ENCODE assay signal across 9 mouse cellular contexts in genomic region chr13:55591961-55592490, GRCm38 (mm10). TPM values are rescaled to one million over a fixed set of nuclear protein-coding genes. Genes with fewer than 3 reads are reported as not detected.
DNase-seq lines count a peak whose midpoint lies in the region; ATAC-seq and TF ChIP-seq lines count a peak whose summit lies in the region.
"Had no signal": no experiment of that assay in that cellular context is flagged by ENCODE, and none has a peak within 500 bp of the region (broad histone marks: within the 10 kb centered on the region; RNA-seq: fewer than 3 reads in every experiment).

No protein-coding gene starts in this region.

- peaks cover 14% of the 10 kb centered on the region for H3K27me3 ChIP-seq in forebrain, embryonic 12.5 days
- H3K27me3 ChIP-seq in midbrain, postnatal 0 days (ENCODE audit: insufficient read depth, low read length), result no peaks in the 10 kb centered on the region

- no peak overlapping the region for H3K4me3 ChIP-seq in forebrain, embryonic 12.5 days (replicated peaks)
- H3K4me3 ChIP-seq in midbrain, postnatal 0 days (ENCODE audit: low read depth, low read length), result no peak overlapping the region
- H3K4me3 ChIP-seq in lung, adult 2 months (replicated peaks; ENCODE audit: extremely low read depth, low read depth, low read length), result no peak overlapping the region

- H3K4me2 ChIP-seq in forebrain, embryonic 12.5 days, result no peak overlapping the region
- H3K4me2 ChIP-seq in midbrain, postnatal 0 days (ENCODE audit: low read depth, low read length, poor library complexity, severe bottlenecking), result no peak overlapping the region

- no peak overlapping the region for H3K27ac ChIP-seq in forebrain, embryonic 12.5 days
- H3K27ac ChIP-seq in midbrain, postnatal 0 days (ENCODE audit: low read depth, low read length), result peak overlapping the region; percentile 82

- no peak overlapping the region for H3K9ac ChIP-seq in forebrain, embryonic 12.5 days
- H3K9ac ChIP-seq in midbrain, postnatal 0 days (replicated peaks; ENCODE audit: low read length, poor library complexity, severe bottlenecking), result no peak overlapping the region

- peaks cover 27% of the 10 kb centered on the region for H3K36me3 ChIP-seq in forebrain, embryonic 12.5 days (replicated peaks)
- peaks cover 21% of the 10 kb centered on the region for H3K36me3 ChIP-seq in midbrain, postnatal 0 days (ENCODE audit: insufficient read depth, low read length)

- TF ChIP-seq POLR2A in lung, adult 2 months (IDR thresholded peaks at IDR 0.05; ENCODE audit: borderline replicate concordance, extremely low read depth, low read depth, low read length), result no peak

- ATAC-seq in forebrain, embryonic 12.5 days (ENCODE audit: low FRiP score), result peak; percentile 18; the same call in 1 of the 2 replicates
- ATAC-seq in midbrain, postnatal 0 days (ENCODE audit: low FRiP score), result 0 out of 2 replicates have a peak, but pooled peaks have one; percentile 32

- intact Hi-C loops in gastrocnemius, postnatal 36 days (cut with DNase I), result no loop called here

- 74% methylated on average over 4 of the region's 4 CpGs for WGBS in forebrain, embryonic 12.5 days
- 65% methylated on average over 4 of the region's 4 CpGs for WGBS in midbrain, postnatal 0 days
- 83% methylated on average over 4 of the region's 4 CpGs for WGBS in lung, adult 2 months

- DNase-seq in kidney, adult 11 months, result peak; percentile 43
- DNase-seq in kidney, adult 18-20 months, result no peak
- peak; percentile 42 for DNase-seq in kidney, postnatal 10 days
- DNase-seq in midbrain, postnatal 0 days (ENCODE audit: low spot score), result no peak
- no peak for DNase-seq in lung, adult 2 months
- DNase-seq in spleen, adult 18-20 months, result no peak
- no peak for DNase-seq in gastrocnemius, postnatal 36 days
- DNase-seq: heart, adult 2 months had no signal

- TF ChIP-seq CTCF in midbrain, postnatal 0 days (IDR thresholded peaks at IDR 0.05), result no peak
- no peak for TF ChIP-seq CTCF in lung, adult 2 months (IDR thresholded peaks at IDR 0.05; ENCODE audit: insufficient read depth, low read length)

- H3K9me3 ChIP-seq in forebrain, embryonic 12.5 days, result no peaks in the 10 kb centered on the region
- H3K9me3 ChIP-seq in midbrain, postnatal 0 days (ENCODE audit: low read length), result no peaks in the 10 kb centered on the region

- peaks cover 16% of the 10 kb centered on the region for H3K4me1 ChIP-seq in forebrain, embryonic 12.5 days
- H3K4me1 ChIP-seq in midbrain, postnatal 0 days (ENCODE audit: insufficient read depth, low read length), result no peaks in the 10 kb centered on the region; the same call in 1 of the 2 replicates
- no peaks in the 10 kb centered on the region; the same call in 1 of the 2 replicates for H3K4me1 ChIP-seq in lung, adult 2 months (ENCODE audit: control insufficient read depth, insufficient read depth, low read length)

RNA-seq across cellular contexts. Expression of gene B4galt7, which starts 7.7 kb away (rescaled TPM):
- 31.4 and 31.7 TPM in 2 replicates for polyA plus RNA-seq in forebrain, embryonic 12.5 days (2016; fragmentation: Nextera tagmentation; extraction: Ambion mirVana)
- 62.6 and 67.7 TPM in 2 replicates for total RNA-seq in midbrain, postnatal 0 days (2014; rRNA removed)
- polyA plus RNA-seq in midbrain, postnatal 0 days (2015; fragmentation: Nextera tagmentation; extraction: Ambion mirVana), result 50.1 and 55.1 TPM in 2 replicates
- polyA plus RNA-seq in lung, adult 2 months (2012; rRNA removed), result 21.2 TPM in 2 replicates
- 1 to 10 TPM; 4.3 to 6.5 TPM for total RNA-seq in gastrocnemius, postnatal 36 days (2021)

RNA-seq across cellular contexts. Expression of gene Tmed9, which starts 18.5 kb away (rescaled TPM):
- polyA plus RNA-seq in forebrain, embryonic 12.5 days (2016; fragmentation: Nextera tagmentation; extraction: Ambion mirVana), result 115 and 118 TPM in 2 replicates
- total RNA-seq in midbrain, postnatal 0 days (2014; rRNA removed), result 57.6 and 62.5 TPM in 2 replicates
- polyA plus RNA-seq in midbrain, postnatal 0 days (2015; fragmentation: Nextera tagmentation; extraction: Ambion mirVana), result 101 and 102 TPM in 2 replicates
- 59.3 and 81.6 TPM in 2 replicates for polyA plus RNA-seq in lung, adult 2 months (2012; rRNA removed)
- 10 to 100 TPM; 61.4 to 63.3 TPM for total RNA-seq in gastrocnemius, postnatal 36 days (2021)

RNA-seq across cellular contexts. Expression of gene Fam193b, which starts 21.1 kb away (rescaled TPM):
- polyA plus RNA-seq in forebrain, embryonic 12.5 days (2016; fragmentation: Nextera tagmentation; extraction: Ambion mirVana), result 61.6 and 64.7 TPM in 2 replicates
- 73.9 and 90.6 TPM in 2 replicates for total RNA-seq in midbrain, postnatal 0 days (2014; rRNA removed)
- polyA plus RNA-seq in midbrain, postnatal 0 days (2015; fragmentation: Nextera tagmentation; extraction: Ambion mirVana), result 42.7 and 43.5 TPM in 2 replicates
- polyA plus RNA-seq in lung, adult 2 months (2012; rRNA removed), result 142 and 151 TPM in 2 replicates
- total RNA-seq in gastrocnemius, postnatal 36 days (2021), result 10 to 100 TPM in 1 of 2 experiments, 1 to 10 TPM in 1; 9.6 to 13.4 TPM

RNA-seq across cellular contexts. Expression of gene Caml, which starts 30.8 kb away (rescaled TPM):
- 68.1 and 73.2 TPM in 2 replicates for polyA plus RNA-seq in forebrain, embryonic 12.5 days (2016; fragmentation: Nextera tagmentation; extraction: Ambion mirVana)
- total RNA-seq in midbrain, postnatal 0 days (2014; rRNA removed), result 90.6 and 101 TPM in 2 replicates
- 113 and 114 TPM in 2 replicates for polyA plus RNA-seq in midbrain, postnatal 0 days (2015; fragmentation: Nextera tagmentation; extraction: Ambion mirVana)
- 16.3 and 25.3 TPM in 2 replicates for polyA plus RNA-seq in lung, adult 2 months (2012; rRNA removed)
- 1 to 10 TPM; 8.2 TPM for total RNA-seq in gastrocnemius, postnatal 36 days (2021)

RNA-seq across cellular contexts. Expression of gene Ddx46, which starts 42.8 kb away (rescaled TPM):
- polyA plus RNA-seq in forebrain, embryonic 12.5 days (2016; fragmentation: Nextera tagmentation; extraction: Ambion mirVana), result 47.4 and 52.4 TPM in 2 replicates
- total RNA-seq in midbrain, postnatal 0 days (2014; rRNA removed), result 22.3 and 29.8 TPM in 2 replicates
- 20.4 and 21.9 TPM in 2 replicates for polyA plus RNA-seq in midbrain, postnatal 0 days (2015; fragmentation: Nextera tagmentation; extraction: Ambion mirVana)
- polyA plus RNA-seq in lung, adult 2 months (2012; rRNA removed), result 9.9 and 15.8 TPM in 2 replicates
- total RNA-seq in gastrocnemius, postnatal 36 days (2021), result 10 to 100 TPM; 17.7 to 19.8 TPM

Comparison
In these comparisons a context has a peak if more than half of its experiments do, and no peak if none do; other contexts are left out.
1. DNase-seq: peak in kidney, adult 11 months (single experiment) and kidney, postnatal 10 days (single experiment); none in kidney, adult 18-20 months (single experiment), midbrain, postnatal 0 days (single experiment), lung, adult 2 months (single experiment), spleen, adult 18-20 months (0 of 2) and gastrocnemius, postnatal 36 days (0 of 2).